Mouse (Mus musculus): ENCODE results near the gene Mdm4.

Gene Mdm4

GRCm38 (mm10) chr1:132961751-132962150, 68.6 kb downstream of the Mdm4 start:
- in situ Hi-C loops (cut with MboI, MseI) = loop anchor here (10.0 to 25.0 kb wide), 2 partner anchors 207 to 1051 kb away; no protein-coding TSS in a partner anchor

GRCm38 (mm10) chr1:132956809-132957208, 73.6 kb downstream of the Mdm4 start:
- in situ Hi-C loops (cut with MboI, MseI) = loop anchor here (25.0 kb wide), 1 partner anchor 1055 kb away; no protein-coding TSS in a partner anchor

GRCm38 (mm10) chr1:132947811-132948210, 82.5 kb downstream of the Mdm4 start:
- in situ Hi-C loops (cut with MboI, MseI) = no loop called here

- in situ Hi-C loops (cut with MboI, MseI) = no loop called here
These were observed 84.5 kb downstream of the Mdm4 start for GRCm38 (mm10) chr1:132945826-132946225.

- in situ Hi-C loops (cut with MboI, MseI) = no loop called here
These were observed 91.4 kb downstream of the Mdm4 start for GRCm38 (mm10) chr1:132938975-132939374.

- in situ Hi-C loops (cut with MboI, MseI) = no loop called here
These were observed 92.9 kb downstream of the Mdm4 start for GRCm38 (mm10) chr1:132937296-132938030.

GRCm38 (mm10) chr1:132934856-132935255, 95.5 kb downstream of the Mdm4 start:
- in situ Hi-C loops (cut with MboI, MseI) = no loop called here

GRCm38 (mm10) chr1:132932421-132932820, 97.9 kb downstream of the Mdm4 start:
- in situ Hi-C loops (cut with MboI, MseI) = no loop called here

GRCm38 (mm10) chr1:132930291-132930690, 100.1 kb downstream of the Mdm4 start:
- in situ Hi-C loops (cut with MboI, MseI) = no loop called here

- in situ Hi-C loops (cut with MboI, MseI) = no loop called here
These were observed 101.5 kb downstream of the Mdm4 start for GRCm38 (mm10) chr1:132928907-132929250.

- in situ Hi-C loops (cut with MboI, MseI) = no loop called here
These were observed 102.1 kb downstream of the Mdm4 start for GRCm38 (mm10) chr1:132928032-132928906.

- in situ Hi-C loops (cut with MboI, MseI) = no loop called here
These were observed 105.1 kb downstream of the Mdm4 start for GRCm38 (mm10) chr1:132925270-132925669.

GRCm38 (mm10) chr1:132922257-132922656, 108.1 kb downstream of the Mdm4 start:
- in situ Hi-C loops (cut with MboI, MseI) = no loop called here

GRCm38 (mm10) chr1:132921071-132921470, 109.3 kb downstream of the Mdm4 start:
- in situ Hi-C loops (cut with MboI, MseI) = no loop called here

- in situ Hi-C loops (cut with MboI, MseI) = no loop called here
These were observed 111.1 kb downstream of the Mdm4 start for GRCm38 (mm10) chr1:132919258-132919657.

GRCm38 (mm10) chr1:132918117-132918680, 112.2 kb downstream of the Mdm4 start:
- in situ Hi-C loops (cut with MboI, MseI) = no loop called here

GRCm38 (mm10) chr1:132917554-132917953, 112.8 kb downstream of the Mdm4 start:
- in situ Hi-C loops (cut with MboI, MseI) = no loop called here

GRCm38 (mm10) chr1:132915849-132916493, 114.4 kb downstream of the Mdm4 start:
- in situ Hi-C loops (cut with MboI, MseI) = no loop called here

- in situ Hi-C loops (cut with MboI, MseI) = no loop called here
These were observed 119.8 kb downstream of the Mdm4 start for GRCm38 (mm10) chr1:132910414-132911041.

GRCm38 (mm10) chr1:132909951-132910350, 120.4 kb downstream of the Mdm4 start:
- in situ Hi-C loops (cut with MboI, MseI) = no loop called here

Measured in T-helper 2 cell (primary cell).